Mouse (Mus musculus): Measurements from ENCODE around the gene Vps52.

Gene Vps52

DNA sequence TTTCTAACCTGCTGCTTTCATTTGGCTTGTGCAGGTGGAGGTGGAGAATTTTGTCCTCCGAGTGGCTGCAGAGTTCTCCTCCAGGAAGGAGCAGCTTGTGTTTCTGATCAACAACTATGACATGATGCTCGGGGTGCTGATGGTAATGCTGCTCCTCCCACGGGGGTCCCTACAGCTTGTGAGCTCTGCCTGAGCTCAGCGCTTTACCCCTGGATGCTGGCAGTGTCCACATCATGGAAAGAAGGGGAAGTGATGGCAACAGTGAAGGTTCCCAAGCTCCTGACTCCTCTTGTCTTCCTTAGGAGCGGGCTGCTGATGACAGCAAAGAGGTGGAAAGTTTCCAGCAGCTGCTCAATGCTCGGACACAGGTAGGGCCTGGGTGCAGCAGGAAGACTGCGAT is 7.3 kb downstream of the Vps52 start:
- TF ChIP-seq NANOG (IDR thresholded peaks at IDR 0.05; ENCODE audit: borderline replicate concordance, low read length) (no peak), POU5F1 (IDR thresholded peaks at IDR 0.05; ENCODE audit: borderline replicate concordance, low read length) (no peak), CTCF (conservative IDR thresholded peaks at IDR 0.05; ENCODE audit: low read length) (no peak)
- Histone ChIP-seq H3K36me3 (ENCODE audit: insufficient read depth, low read length) (peaks cover 86% of the 10 kb centered on the region), H3K27me3 (ENCODE audit: insufficient read depth, low read length) (no peaks in the 10 kb centered on the region), H3K4me3 (replicated peaks; ENCODE audit: low read length) (no peak overlapping the region), H3K4me1 (replicated peaks; ENCODE audit: low read depth, low read length) (peaks cover 14% of the 10 kb centered on the region), H3K9me3 (ENCODE audit: low read length) (no peaks in the 10 kb centered on the region)

- Histone ChIP-seq H3K4me1 (replicated peaks; ENCODE audit: low read depth, low read length) (peaks cover 17% of the 10 kb centered on the region), H3K36me3 (ENCODE audit: insufficient read depth, low read length) (peaks cover 62% of the 10 kb centered on the region), H3K4me3 (replicated peaks; ENCODE audit: low read length) (no peak overlapping the region), H3K27me3 (ENCODE audit: insufficient read depth, low read length) (no peaks in the 10 kb centered on the region), H3K9me3 (ENCODE audit: low read length) (no peaks in the 10 kb centered on the region)
- TF ChIP-seq CTCF (conservative IDR thresholded peaks at IDR 0.05; ENCODE audit: low read length) (no peak), POU5F1 (IDR thresholded peaks at IDR 0.05; ENCODE audit: borderline replicate concordance, low read length) (no peak), NANOG (IDR thresholded peaks at IDR 0.05; ENCODE audit: borderline replicate concordance, low read length) (no peak)
Observed at GRCm38 (mm10) chr17:33965082-33965845, 9.7 kb downstream of the Vps52 start.

- Histone ChIP-seq H3K9me3 (ENCODE audit: low read length) (no peaks in the 10 kb centered on the region), H3K27me3 (ENCODE audit: insufficient read depth, low read length) (no peaks in the 10 kb centered on the region), H3K4me3 (replicated peaks; ENCODE audit: low read length) (no peak overlapping the region), H3K36me3 (ENCODE audit: insufficient read depth, low read length) (peaks cover 55% of the 10 kb centered on the region), H3K4me1 (replicated peaks; ENCODE audit: low read depth, low read length) (peaks cover 17% of the 10 kb centered on the region)
- TF ChIP-seq POU5F1 (IDR thresholded peaks at IDR 0.05; ENCODE audit: borderline replicate concordance, low read length): no peak
- no peak for TF ChIP-seq CTCF (conservative IDR thresholded peaks at IDR 0.05; ENCODE audit: low read length)
- no peak for TF ChIP-seq NANOG (IDR thresholded peaks at IDR 0.05; ENCODE audit: borderline replicate concordance, low read length)
Observed at GRCm38 (mm10) chr17:33965846-33966550, 10.4 kb downstream of the Vps52 start.

DNA sequence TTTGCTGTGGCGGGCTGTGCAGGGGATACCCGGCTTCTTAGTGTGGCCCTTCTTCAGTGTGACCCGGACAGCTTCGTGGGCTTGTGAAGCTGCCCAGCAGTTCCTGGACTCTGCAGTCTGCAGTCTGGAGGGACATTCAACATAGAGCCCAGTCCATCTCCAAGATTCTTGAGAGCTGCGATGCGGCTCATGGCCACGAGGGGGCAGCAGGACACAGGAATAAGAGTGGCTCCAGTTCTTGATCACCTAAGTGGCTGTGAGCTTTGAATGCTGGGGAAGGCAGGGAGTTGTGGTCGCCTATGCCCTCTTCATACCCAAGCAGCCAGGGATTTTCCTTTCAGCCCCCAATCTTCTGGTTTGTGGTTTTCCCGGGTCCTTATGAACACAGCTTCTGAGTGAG is 12.9 kb downstream of the Vps52 start:
- Histone ChIP-seq H3K27me3 (ENCODE audit: insufficient read depth, low read length) (no peaks in the 10 kb centered on the region), H3K9me3 (ENCODE audit: low read length) (no peaks in the 10 kb centered on the region), H3K4me3 (replicated peaks; ENCODE audit: low read length) (no peak overlapping the region), H3K4me1 (replicated peaks; ENCODE audit: low read depth, low read length) (peaks cover 17% of the 10 kb centered on the region), H3K36me3 (ENCODE audit: insufficient read depth, low read length) (peaks cover 30% of the 10 kb centered on the region)
- TF ChIP-seq CTCF (conservative IDR thresholded peaks at IDR 0.05; ENCODE audit: low read length) (peak; percentile 83), NANOG (IDR thresholded peaks at IDR 0.05; ENCODE audit: borderline replicate concordance, low read length) (no peak)

GRCm38 (mm10) chr17:33968927-33969326 is 13.3 kb downstream of the Vps52 start:
- Histone ChIP-seq H3K9me3 (ENCODE audit: low read length) (no peaks in the 10 kb centered on the region), H3K27me3 (ENCODE audit: insufficient read depth, low read length) (no peaks in the 10 kb centered on the region)
- TF ChIP-seq CTCF (conservative IDR thresholded peaks at IDR 0.05; ENCODE audit: low read length) (peak; percentile 42), NANOG (IDR thresholded peaks at IDR 0.05; ENCODE audit: borderline replicate concordance, low read length) (no peak)

DNA sequence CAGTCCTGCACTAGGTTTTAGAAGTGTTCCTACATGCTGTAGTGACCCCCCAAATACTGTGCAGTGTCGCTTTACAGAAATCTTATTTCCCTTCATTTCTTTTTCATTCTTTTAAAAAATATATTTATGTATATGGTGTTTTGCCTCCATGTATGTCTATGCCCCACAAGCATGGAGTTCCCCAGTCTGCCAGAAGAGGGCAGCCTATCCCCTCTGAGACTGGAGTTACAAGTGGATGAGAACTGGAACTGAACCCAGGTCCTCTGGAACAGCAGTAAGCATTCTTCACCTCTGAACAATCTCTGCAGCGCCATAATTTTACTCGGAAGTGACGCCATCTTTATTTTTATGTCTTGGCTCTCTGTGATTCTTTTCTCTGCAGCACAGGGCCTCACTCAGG is 13.8 kb downstream of the Vps52 start:
- Histone ChIP-seq H3K4me3 (replicated peaks; ENCODE audit: low read length) (no peak overlapping the region), H3K9me3 (ENCODE audit: low read length) (no peaks in the 10 kb centered on the region), H3K4me1 (replicated peaks; ENCODE audit: low read depth, low read length) (peaks cover 17% of the 10 kb centered on the region), H3K36me3 (ENCODE audit: insufficient read depth, low read length) (peaks cover 23% of the 10 kb centered on the region), H3K27me3 (ENCODE audit: insufficient read depth, low read length) (0 out of 2 replicates have a peak, but pooled peaks cover 4% of the 10 kb centered on the region)
- no peak for TF ChIP-seq NANOG (IDR thresholded peaks at IDR 0.05; ENCODE audit: borderline replicate concordance, low read length)
- TF ChIP-seq CTCF (conservative IDR thresholded peaks at IDR 0.05; ENCODE audit: low read length): peak; percentile 82

More at GRCm38 (mm10) chr17:33968927-33969326, 13.3 kb downstream of the Vps52 start:
- H3K36me3 ChIP-seq (ENCODE audit: insufficient read depth, low read length): peaks cover 26% of the 10 kb centered on the region
- peaks cover 17% of the 10 kb centered on the region for H3K4me1 ChIP-seq (replicated peaks; ENCODE audit: low read depth, low read length)
- H3K4me3 ChIP-seq (replicated peaks; ENCODE audit: low read length): no peak overlapping the region

GRCm38 (mm10) chr17:33972691-33973090 is 17.1 kb downstream of the Vps52 start:
- no peak for TF ChIP-seq NANOG (IDR thresholded peaks at IDR 0.05; ENCODE audit: borderline replicate concordance, low read length)
- H3K9me3 ChIP-seq (ENCODE audit: low read length): no peaks in the 10 kb centered on the region
- peaks cover 16% of the 10 kb centered on the region for H3K27me3 ChIP-seq (ENCODE audit: insufficient read depth, low read length)
- no peak overlapping the region for H3K4me3 ChIP-seq (replicated peaks; ENCODE audit: low read length)
- no peaks in the 10 kb centered on the region for H3K36me3 ChIP-seq (ENCODE audit: insufficient read depth, low read length)
- H3K4me1 ChIP-seq (replicated peaks; ENCODE audit: low read depth, low read length): peaks cover 18% of the 10 kb centered on the region

- Histone ChIP-seq H3K4me3 (replicated peaks; ENCODE audit: low read length) (no peak overlapping the region), H3K4me1 (replicated peaks; ENCODE audit: low read depth, low read length) (peaks cover 19% of the 10 kb centered on the region), H3K9me3 (ENCODE audit: low read length) (no peaks in the 10 kb centered on the region), H3K27me3 (ENCODE audit: insufficient read depth, low read length) (peaks cover 25% of the 10 kb centered on the region), H3K36me3 (ENCODE audit: insufficient read depth, low read length) (no peaks in the 10 kb centered on the region)
- TF ChIP-seq POU5F1 (IDR thresholded peaks at IDR 0.05; ENCODE audit: borderline replicate concordance, low read length) (no peak), NANOG (IDR thresholded peaks at IDR 0.05; ENCODE audit: borderline replicate concordance, low read length) (no peak), CTCF (conservative IDR thresholded peaks at IDR 0.05; ENCODE audit: low read length) (no peak)
Observed at GRCm38 (mm10) chr17:33973572-33973971, 18.0 kb downstream of the Vps52 start.
